Mouse (Mus musculus) intestine, postnatal 0 days (tissue): ENCODE data around the gene 4930539E08Rik. TPM values are rescaled to one million over a fixed set of nuclear protein-coding genes. Genes with fewer than 3 reads are reported as not detected.

Experiments used
- ATAC-seq: fragments of 200-750 bp; cut with Nextera tagmentation; 2 replicates; pipeline ENCODE4 v1.8.0; 2017; ENCODE audit warnings: mild to moderate bottlenecking, moderate TSS enrichment, moderate library complexity
- H3K27ac ChIP-seq: fragments of 300-500 bp; sonication (generic); 2 replicates; pipeline ENCODE4 v1.5.1; 2014; ENCODE audit warnings: mild to moderate bottlenecking, low read depth, low read length, moderate library complexity
- H3K27me3 ChIP-seq: fragments of 300-500 bp; sonication (generic); replicated peaks from 2 replicates; pipeline ENCODE4 v1.6.1; 2014; ENCODE audit warnings: low read length, mixed read lengths; ENCODE audit not compliant: control insufficient read depth, insufficient read depth
- H3K36me3 ChIP-seq: fragments of 300-500 bp; sonication (generic); 2 replicates; pipeline ENCODE4 v1.6.1; 2014; ENCODE audit warnings: mild to moderate bottlenecking, moderate library complexity; ENCODE audit not compliant: control insufficient read depth, insufficient read depth
- H3K4me1 ChIP-seq: fragments of 300-500 bp; sonication (generic); replicated peaks from 2 replicates; pipeline ENCODE4 v1.6.1; 2014; ENCODE audit warnings: antibody characterized with exemption, low read length, mixed read lengths; ENCODE audit not compliant: control insufficient read depth, insufficient read depth
- H3K4me2 ChIP-seq: fragments of 300-500 bp; sonication (generic); replicated peaks from 2 replicates; pipeline ENCODE4 v1.6.1; 2014; ENCODE audit warnings: low read depth, mild to moderate bottlenecking, moderate library complexity
- H3K4me3 ChIP-seq: fragments of 300-500 bp; sonication (generic); 2 replicates; pipeline ENCODE4 v1.5.1; 2014; ENCODE audit warnings: low read depth, low read length
- H3K9ac ChIP-seq: fragments of 300-500 bp; sonication (generic); 2 replicates; pipeline ENCODE4 v1.6.1; 2014; ENCODE audit warnings: mild to moderate bottlenecking, low read depth, low read length
- H3K9me3 ChIP-seq: fragments of 300-500 bp; sonication (generic); 2 replicates; pipeline ENCODE4 v1.6.1; 2016; ENCODE audit warnings: mixed run types; ENCODE audit not compliant: control insufficient read depth
- CTCF ChIP-seq: sonication (generic); IDR thresholded peaks from 2 replicates; pipeline ENCODE4 v1.5.1; 2016; ENCODE audit warnings: low read depth, mild to moderate bottlenecking, control low read depth, antibody characterized with exemption, moderate library complexity
- WGBS: fragments of 180-500 bp; shearing (Covaris S2); extraction: QIAGEN DNeasy Blood & Tissue Kit; methylation state at CpG from one replicate; pipeline ENCODE4 v1.1.7; 2014; 5-methylcytosine and 5-hydroxymethylcytosine counted together
- polyA plus RNA-seq: library from polyadenylated mRNA; unstranded; fragments of >200 nt; fragmentation: Nextera tagmentation; extraction: Ambion mirVana; gene quantifications from 2 replicates; pipeline ENCODE4 v1.2.1, GENCODE M21; 2015

The 4930539E08Rik gene
- polyA plus RNA-seq, 1 experiment from 2014 or later = 3.5 TPM

- H3K27me3 ChIP-seq = no peaks in the 10 kb centered on the region
- TF ChIP-seq CTCF = no peak
- no peak overlapping the region for H3K4me3 ChIP-seq
- ATAC-seq = no peak
- H3K9ac ChIP-seq = no peak overlapping the region
- 75% methylated on average over 4 of the region's 4 CpGs for WGBS
- H3K27ac ChIP-seq = no peak overlapping the region
- H3K9me3 ChIP-seq = no peaks in the 10 kb centered on the region
- no peak overlapping the region for H3K4me2 ChIP-seq
- H3K4me1 ChIP-seq = no peaks in the 10 kb centered on the region
- H3K36me3 ChIP-seq = no peaks in the 10 kb centered on the region
These were observed 35.6 kb upstream of the 4930539E08Rik start for GRCm38 (mm10) chr17:28950751-28951150.

GRCm38 (mm10) chr17:28948661-28949060 is 33.5 kb upstream of the 4930539E08Rik start:
- no peaks in the 10 kb centered on the region for H3K36me3 ChIP-seq
- 68% methylated on average over 4 of the region's 4 CpGs for WGBS
- H3K27me3 ChIP-seq = no peaks in the 10 kb centered on the region
- no peaks in the 10 kb centered on the region for H3K9me3 ChIP-seq
- no peaks in the 10 kb centered on the region for H3K4me1 ChIP-seq
- TF ChIP-seq CTCF = no peak
- no peak overlapping the region for H3K4me3 ChIP-seq
- H3K4me2 ChIP-seq = no peak overlapping the region
- H3K27ac ChIP-seq = no peak overlapping the region
- no peak for ATAC-seq
- no peak overlapping the region for H3K9ac ChIP-seq

GRCm38 (mm10) chr17:28947011-28947939 is 32.2 kb upstream of the 4930539E08Rik start:
- no peak for TF ChIP-seq CTCF
- H3K4me2 ChIP-seq = no peak overlapping the region
- no peak overlapping the region for H3K27ac ChIP-seq
- no peaks in the 10 kb centered on the region for H3K36me3 ChIP-seq
- H3K9me3 ChIP-seq = no peaks in the 10 kb centered on the region
- no peak overlapping the region for H3K4me3 ChIP-seq
- no peak overlapping the region for H3K9ac ChIP-seq
- H3K4me1 ChIP-seq = no peaks in the 10 kb centered on the region
- 92% methylated on average over 19 of the region's 19 CpGs for WGBS
- ATAC-seq = no peak
- H3K27me3 ChIP-seq = no peaks in the 10 kb centered on the region

GRCm38 (mm10) chr17:28944481-28944880 is 29.4 kb upstream of the 4930539E08Rik start:
- no peak for ATAC-seq
- TF ChIP-seq CTCF = no peak

GRCm38 (mm10) chr17:28943740-28944139 is 28.6 kb upstream of the 4930539E08Rik start, which contains the start of gene Pxt1:
Pxt1 (minus strand) TSS chr17:28943840.
- ATAC-seq = no peak
- WGBS = 83% methylated on average over 7 of the region's 7 CpGs

More at GRCm38 (mm10) chr17:28944481-28944880, 29.4 kb upstream of the 4930539E08Rik start:
- H3K4me1 ChIP-seq = no peaks in the 10 kb centered on the region
- no peak overlapping the region for H3K27ac ChIP-seq
- no peaks in the 10 kb centered on the region for H3K9me3 ChIP-seq
- H3K9ac ChIP-seq = no peak overlapping the region
- no peaks in the 10 kb centered on the region for H3K36me3 ChIP-seq
- H3K4me3 ChIP-seq = no peak overlapping the region
- H3K4me2 ChIP-seq = no peak overlapping the region
- 85% methylated on average over 7 of the region's 7 CpGs for WGBS
- H3K27me3 ChIP-seq = no peaks in the 10 kb centered on the region

GRCm38 (mm10) chr17:28942101-28942500 is 27.0 kb upstream of the 4930539E08Rik start:
- no peak overlapping the region for H3K4me3 ChIP-seq
- H3K27me3 ChIP-seq = no peaks in the 10 kb centered on the region
- no peaks in the 10 kb centered on the region for H3K36me3 ChIP-seq
- H3K9me3 ChIP-seq = no peaks in the 10 kb centered on the region
- no peak overlapping the region for H3K27ac ChIP-seq
- no peak for TF ChIP-seq CTCF
- 81% methylated on average over 10 of the region's 11 CpGs for WGBS
- H3K4me1 ChIP-seq = no peaks in the 10 kb centered on the region
- ATAC-seq = no peak
- no peak overlapping the region for H3K4me2 ChIP-seq
- no peak overlapping the region for H3K9ac ChIP-seq

More at GRCm38 (mm10) chr17:28943740-28944139, 28.6 kb upstream of the 4930539E08Rik start, which contains the start of gene Pxt1:
- no peaks in the 10 kb centered on the region for H3K4me1 ChIP-seq
- no peak within 1 kb of the TSS for H3K4me2 ChIP-seq
- no peaks in the 10 kb centered on the region for H3K27me3 ChIP-seq
- no peak within 1 kb of the TSS for H3K4me3 ChIP-seq
- no peak within 1 kb of the TSS for H3K9ac ChIP-seq
- no peaks in the 10 kb centered on the region for H3K9me3 ChIP-seq
- H3K27ac ChIP-seq = no peak within 1 kb of the TSS
- no peaks in the 10 kb centered on the region for H3K36me3 ChIP-seq
- no peak for TF ChIP-seq CTCF
